Mouse (Mus musculus) urinary bladder, postnatal 0 days (tissue): ENCODE data around the gene Prr14l. TPM values are rescaled to one million over a fixed set of nuclear protein-coding genes. Genes with fewer than 3 reads are reported as not detected.

ENCODE experiments used
- polyA plus RNA-seq: library from polyadenylated mRNA; unstranded; fragments of >200 nt; fragmentation: Nextera tagmentation; extraction: Ambion mirVana; gene quantifications from 2 replicates; pipeline ENCODE4 v1.2.1, GENCODE M21; 2015

Prr14l gene
- 6.2 and 8.0 TPM in 2 replicates for polyA plus RNA-seq

GRCm38 (mm10) chr5:32853731-32854507 is at the start of gene Prr14l:
Gene Prr14l, minus strand, starts transcription at chr5:32854256.

GRCm38 (mm10) chr5:32863253-32864228 is 9.5 kb upstream of the Prr14l start, which contains the start of gene Depdc5:
Gene Depdc5, plus strand, starts transcription at chr5:32863701.

GRCm38 (mm10) chr5:32827009-32827408 is 27.0 kb downstream of the Prr14l start, which contains the start of gene Gm20671:
Gene Gm20671, minus strand, starts transcription at chr5:32827109.

GRCm38 (mm10) chr5:32785313-32785915 is 68.6 kb downstream of the Prr14l start, which contains the start of gene Pisd:
Gene Pisd, minus strand, starts transcription at chr5:32785646.

Other genes with a start within 250 kb of the Prr14l start
- 12.5 and 15.3 TPM in 2 replicates for gene Yes1, start 243.1 kb downstream of the Prr14l start, polyA plus RNA-seq
- gene Pisd, start 68.6 kb downstream of the Prr14l start, polyA plus RNA-seq: 49.2 and 54.2 TPM in 2 replicates
- gene Gm20671, start 27.1 kb downstream of the Prr14l start, polyA plus RNA-seq: not detected in 2 replicates
- gene Depdc5, start 9.4 kb upstream of the Prr14l start, polyA plus RNA-seq: 6.4 and 6.6 TPM in 2 replicates
- 249 and 319 TPM in 2 replicates for gene Ywhah, start 164.6 kb upstream of the Prr14l start, polyA plus RNA-seq
- 0.19 and 0.21 TPM in 2 replicates for gene Slc5a1, start 250.0 kb upstream of the Prr14l start, polyA plus RNA-seq